In the genomic region with DNA sequence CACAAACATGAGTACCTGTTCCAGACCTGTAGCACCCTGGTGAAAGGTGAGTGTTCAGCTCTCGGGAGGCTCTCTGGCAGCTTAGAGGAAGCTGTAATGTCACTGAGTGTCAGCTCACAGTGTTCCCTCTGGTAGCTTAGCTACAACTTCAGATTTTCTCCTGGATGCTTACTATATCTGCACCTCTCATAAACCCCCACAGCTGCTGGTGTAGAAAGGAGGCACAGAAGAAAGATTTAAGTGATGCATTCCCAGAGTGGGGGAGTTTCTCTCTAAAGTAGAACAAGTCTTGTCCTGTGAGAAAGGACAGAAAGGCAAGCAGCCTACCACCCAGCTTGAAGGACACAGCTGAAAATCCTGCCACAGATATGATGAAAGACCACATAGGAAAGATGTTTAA, we compare ENCODE assay signal across 23 mouse cellular contexts.
"Had no signal": no experiment of that assay in that cellular context is flagged by ENCODE, and none has a peak within 500 bp of the region (broad histone marks: within the 10 kb centered on the region; RNA-seq: fewer than 3 reads in every experiment).

No protein-coding gene starts in this region.

- DNase-seq: kidney, adult 11 months; kidney, adult 8-10 months; kidney, postnatal 10 days; kidney, postnatal 36 days; liver; lung, adult 18-20 months; lung, postnatal 10 days; lung, postnatal 36 days; retina, postnatal 1 day; thymus, postnatal 36 days had no signal

- H3K27ac ChIP-seq: intestine, embryonic 15.5 days; kidney, embryonic 15.5 days; limb, embryonic 10.5 days; limb, embryonic 13.5 days; liver, embryonic 12.5 days; liver, embryonic 15.5 days; lung, embryonic 15.5 days; midbrain, embryonic 10.5 days; midbrain, embryonic 13.5 days; neural tube, embryonic 13.5 days; stomach, postnatal 0 days had no signal

- H3K4me3 ChIP-seq: intestine, embryonic 15.5 days; kidney, embryonic 15.5 days; limb, embryonic 10.5 days; limb, embryonic 13.5 days; liver, embryonic 12.5 days; liver, embryonic 15.5 days; lung, embryonic 15.5 days; megakaryocyte, embryonic 14.5 days; midbrain, embryonic 10.5 days; midbrain, embryonic 13.5 days; myocyte; neural tube, embryonic 13.5 days had no signal

- H3K4me1 ChIP-seq: intestine, embryonic 15.5 days; kidney, embryonic 15.5 days; limb, embryonic 10.5 days; limb, embryonic 13.5 days; liver, embryonic 12.5 days; liver, embryonic 15.5 days; lung, embryonic 15.5 days; midbrain, embryonic 10.5 days; midbrain, embryonic 13.5 days; neural tube, embryonic 13.5 days had no signal
